In genomic region chr6:136906937-136907293, GRCm38 (mm10) we compare ENCODE assay signal across 15 mouse cellular contexts. TPM values are rescaled to one million over a fixed set of nuclear protein-coding genes. Genes with fewer than 3 reads are reported as not detected.
A peak's percentile ranks its signal among the peaks of the same experiment; 100 is the strongest.
DNase-seq lines count a peak whose midpoint lies in the region; ATAC-seq and TF ChIP-seq lines count a peak whose summit lies in the region.
"Had no signal": no experiment of that assay in that cellular context is flagged by ENCODE, and none has a peak within 500 bp of the region (broad histone marks: within the 10 kb centered on the region; RNA-seq: fewer than 3 reads in every experiment).

No protein-coding gene starts in this region.

- peak; percentile 36 for ATAC-seq in lung, embryonic 16.5 days (ENCODE audit: low read depth)
- ATAC-seq: hindbrain, postnatal 0 days had no signal

- TF ChIP-seq CTCF in thymus, adult 2 months (IDR thresholded peaks at IDR 0.05; ENCODE audit: borderline replicate concordance, control insufficient read depth, extremely low read depth, insufficient read depth, low read length, poor library complexity): no peak

- H3K4me1 ChIP-seq in lung, embryonic 16.5 days (replicated peaks; ENCODE audit: control insufficient read depth, insufficient read depth, low read length): peaks cover 32% of the 10 kb centered on the region
- no peaks in the 10 kb centered on the region for H3K4me1 ChIP-seq in thymus, adult 2 months (replicated peaks; ENCODE audit: control insufficient read depth, insufficient read depth, low read length)

- H3K36me3 ChIP-seq in lung, embryonic 16.5 days (ENCODE audit: control insufficient read depth, insufficient read depth, low read length): no peaks in the 10 kb centered on the region
- peaks cover 8% of the 10 kb centered on the region; the same call in 1 of the 2 replicates for H3K36me3 ChIP-seq in thymus, adult 2 months (ENCODE audit: control insufficient read depth, insufficient read depth, low read length)
- H3K36me3 ChIP-seq: forebrain, embryonic 10.5 days; liver, embryonic 13.5 days; midbrain, embryonic 10.5 days had no signal

- no peak overlapping the region for H3K4me2 ChIP-seq in lung, embryonic 16.5 days (ENCODE audit: low read depth, low read length)
- H3K4me2 ChIP-seq: liver, embryonic 13.5 days had no signal

- intact Hi-C loops in heart, postnatal 36 days (cut with DNase I): no loop called here

- H3K27me3 ChIP-seq in lung, embryonic 16.5 days (ENCODE audit: control insufficient read depth, insufficient read depth, low read depth, low read length): no peaks in the 10 kb centered on the region
- no peaks in the 10 kb centered on the region for H3K27me3 ChIP-seq in thymus, adult 2 months (ENCODE audit: control insufficient read depth, insufficient read depth, low read length)

- TF ChIP-seq POLR2A in thymus, adult 2 months (IDR thresholded peaks at IDR 0.05; ENCODE audit: control insufficient read depth, extremely low read depth, insufficient read depth, low read length, poor library complexity): no peak

- H3K9ac ChIP-seq in lung, embryonic 16.5 days (ENCODE audit: low read length): no peak overlapping the region
- H3K9ac ChIP-seq: liver, embryonic 13.5 days had no signal

- peak overlapping the region; percentile 72 for H3K27ac ChIP-seq in lung, embryonic 16.5 days (ENCODE audit: low read length)
- H3K27ac ChIP-seq in thymus, adult 2 months (ENCODE audit: control insufficient read depth, insufficient read depth, low read length): no peak overlapping the region
- H3K27ac ChIP-seq: forebrain, embryonic 10.5 days; hindbrain, postnatal 0 days; liver, embryonic 13.5 days; midbrain, embryonic 10.5 days had no signal

- DNase-seq in heart, adult 9 months (ENCODE audit: low spot score in 2 of 2): peak; percentile 71 to 72
- DNase-seq in heart, postnatal 36 days: no peak
- DNase-seq in testis, postnatal 14 days (ENCODE audit: low spot score): peak; percentile 23
- DNase-seq in testis, postnatal 10 days (ENCODE audit: low spot score): no peak
- DNase-seq in right cerebral cortex, adult 18-20 months: no peak
- no peak for DNase-seq in thymus, adult 2 months
- DNase-seq in retina, embryonic 14.5 days (ENCODE audit: low spot score): no peak
- DNase-seq: cerebellum, adult 11-12 months; liver, embryonic 13.5 days had no signal

- H3K9me3 ChIP-seq in lung, embryonic 16.5 days (ENCODE audit: control insufficient read depth, low read length): no peaks in the 10 kb centered on the region
- H3K9me3 ChIP-seq: forebrain, embryonic 10.5 days; liver, embryonic 13.5 days; midbrain, embryonic 10.5 days had no signal

- no peak overlapping the region for H3K4me3 ChIP-seq in lung, embryonic 16.5 days (ENCODE audit: low read length)
- no peak overlapping the region for H3K4me3 ChIP-seq in thymus, adult 2 months (ENCODE audit: control insufficient read depth, insufficient read depth, low read length)
- H3K4me3 ChIP-seq: forebrain, embryonic 10.5 days; liver, embryonic 13.5 days; midbrain, embryonic 10.5 days had no signal

- 58% methylated on average over 10 of the region's 10 CpGs for WGBS in lung, embryonic 16.5 days
- WGBS in thymus, adult 2 months: 95% methylated on average over 10 of the region's 10 CpGs

RNA-seq across cellular contexts. Expression of gene Erp27, which starts 15.1 kb away (rescaled TPM):
- total RNA-seq in heart, postnatal 36 days (2021): not detected
- polyA plus RNA-seq in lung, embryonic 16.5 days (2015; fragmentation: Nextera tagmentation; extraction: Ambion mirVana): 0.35 and 0.97 TPM in 2 replicates
- 1.8 and 2.4 TPM in 2 replicates for polyA plus RNA-seq in thymus, adult 2 months (2012; rRNA removed)
- total RNA-seq: hindbrain, postnatal 0 days had no signal
- polyA plus RNA-seq: forebrain, embryonic 10.5 days; hindbrain, postnatal 0 days; midbrain, embryonic 10.5 days had no signal

RNA-seq across cellular contexts. Expression of gene Pde6h, which starts 16.7 kb away (rescaled TPM):
- total RNA-seq in heart, postnatal 36 days (2021): not detected
- polyA plus RNA-seq in lung, embryonic 16.5 days (2015; fragmentation: Nextera tagmentation; extraction: Ambion mirVana): 0.20 TPM in 1 of 2 replicates, not detected in the other
- 0.01 TPM in 1 of 2 replicates, not detected in the other for polyA plus RNA-seq in thymus, adult 2 months (2012; rRNA removed)
- total RNA-seq: adrenal gland, postnatal 4 days; hindbrain, postnatal 0 days had no signal
- polyA plus RNA-seq: forebrain, embryonic 10.5 days; liver, embryonic 13.5 days; midbrain, embryonic 10.5 days had no signal

RNA-seq across cellular contexts. Expression of gene Mgp, which starts 31.3 kb away (rescaled TPM):
- total RNA-seq in heart, postnatal 36 days (2021): 100 to 1,000 TPM; 344 to 476 TPM
- 1,118 and 1,160 TPM in 2 replicates for polyA plus RNA-seq in lung, embryonic 16.5 days (2015; fragmentation: Nextera tagmentation; extraction: Ambion mirVana)
- 173 and 274 TPM in 2 replicates for polyA plus RNA-seq in thymus, adult 2 months (2012; rRNA removed)

RNA-seq across cellular contexts. Expression of gene Arhgdib, which starts 34.8 kb away (rescaled TPM):
- total RNA-seq in heart, postnatal 36 days (2021): 10 to 100 TPM; 25.5 to 27.2 TPM
- 85.2 and 98.2 TPM in 2 replicates for polyA plus RNA-seq in lung, embryonic 16.5 days (2015; fragmentation: Nextera tagmentation; extraction: Ambion mirVana)
- 644 and 667 TPM in 2 replicates for polyA plus RNA-seq in thymus, adult 2 months (2012; rRNA removed)

RNA-seq across cellular contexts. Expression of gene Art4, which starts 49.4 kb away (rescaled TPM):
- 10 to 100 TPM; 21.9 to 26.1 TPM for total RNA-seq in heart, postnatal 36 days (2021)
- polyA plus RNA-seq in lung, embryonic 16.5 days (2015; fragmentation: Nextera tagmentation; extraction: Ambion mirVana): 7.1 and 7.8 TPM in 2 replicates
- 12.8 and 13.3 TPM in 2 replicates for polyA plus RNA-seq in thymus, adult 2 months (2012; rRNA removed)
- total RNA-seq: layer of hippocampus, adult 18-20 months had no signal

Comparison
In these comparisons a context has a peak if more than half of its experiments do, and no peak if none do; other contexts are left out.
1. DNase-seq: peak in heart, adult 9 months (2 of 2) and testis, postnatal 14 days (single experiment); none in heart, postnatal 36 days (0 of 2), testis, postnatal 10 days (single experiment), right cerebral cortex, adult 18-20 months (single experiment), thymus, adult 2 months (single experiment) and retina, embryonic 14.5 days (single experiment).